Mouse (Mus musculus) kidney, adult 9 months (tissue): ENCODE measurements around the gene Olfr350.

Source experiments
- DNase-seq: peaks from one replicate; pipeline ENCODE4 v3.0.0; 2022

Gene Olfr350

GRCm38 (mm10) chr2:36846010-36846409 is at the start of gene Olfr350:
Olfr350 (plus strand) TSS chr2:36846310.
- DNase-seq: no peak

DNA sequence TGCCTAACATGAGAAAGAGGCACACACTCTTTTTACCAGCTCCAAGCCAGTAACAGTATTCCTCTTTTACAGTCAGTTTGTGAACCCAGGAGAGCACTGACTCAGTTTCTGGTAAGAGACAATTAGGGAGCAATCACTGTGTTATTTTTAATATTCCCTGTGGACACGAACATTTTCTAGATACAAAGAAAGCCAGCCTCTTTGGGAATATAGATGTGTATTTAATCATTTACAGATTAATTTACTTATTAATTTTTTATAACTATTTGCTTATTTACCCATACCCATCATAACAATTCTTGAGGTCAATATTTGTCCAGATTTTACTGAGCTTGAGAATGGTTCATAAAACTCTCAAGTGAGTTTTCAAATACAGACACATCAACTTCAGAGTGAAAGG is 29.2 kb upstream of the Olfr350 start, which contains the start of gene Olfr3:
Gene Olfr3, minus strand, starts transcription at position 101 of the 400 bp plus-strand sequence.
- DNase-seq: no peak

- DNase-seq: no peak
Observed at GRCm38 (mm10) chr2:36862560-36862959, 16.4 kb downstream of the Olfr350 start, which contains the start of gene Olfr351. Olfr351 (minus strand) TSS chr2:36862660.

- no peak for DNase-seq
Observed at GRCm38 (mm10) chr2:36868160-36868559, 22.1 kb downstream of the Olfr350 start, which contains the start of gene Olfr352. Olfr352 (plus strand) TSS chr2:36868460.

GRCm38 (mm10) chr2:36892836-36893235 is 46.7 kb downstream of the Olfr350 start, which contains the start of gene Olfr353:
Olfr353 (minus strand) TSS chr2:36892936.
- no peak for DNase-seq

DNA sequence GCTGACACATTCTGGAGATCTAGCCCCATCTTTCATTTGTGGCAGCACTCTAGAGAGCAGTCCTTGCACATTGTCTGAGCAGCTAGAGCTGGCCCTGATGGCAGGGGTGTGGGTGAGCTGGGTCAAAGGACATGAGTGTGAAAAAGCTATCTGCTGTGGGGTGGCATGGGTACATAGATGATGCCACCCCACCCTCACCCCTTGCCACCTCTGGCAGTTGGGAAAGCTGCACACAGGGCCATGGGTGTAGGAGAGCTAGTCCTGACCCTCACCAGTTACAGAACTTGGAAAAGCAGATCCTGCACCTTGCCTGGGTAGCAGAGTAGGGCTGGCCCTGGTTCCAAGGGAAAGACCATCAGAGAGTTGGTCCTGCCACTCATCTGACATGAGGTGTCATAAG is 51.0 kb downstream of the Olfr350 start:
- no peak for DNase-seq
